7 mouse cellular contexts compared by ENCODE assay signal in the genomic region with DNA sequence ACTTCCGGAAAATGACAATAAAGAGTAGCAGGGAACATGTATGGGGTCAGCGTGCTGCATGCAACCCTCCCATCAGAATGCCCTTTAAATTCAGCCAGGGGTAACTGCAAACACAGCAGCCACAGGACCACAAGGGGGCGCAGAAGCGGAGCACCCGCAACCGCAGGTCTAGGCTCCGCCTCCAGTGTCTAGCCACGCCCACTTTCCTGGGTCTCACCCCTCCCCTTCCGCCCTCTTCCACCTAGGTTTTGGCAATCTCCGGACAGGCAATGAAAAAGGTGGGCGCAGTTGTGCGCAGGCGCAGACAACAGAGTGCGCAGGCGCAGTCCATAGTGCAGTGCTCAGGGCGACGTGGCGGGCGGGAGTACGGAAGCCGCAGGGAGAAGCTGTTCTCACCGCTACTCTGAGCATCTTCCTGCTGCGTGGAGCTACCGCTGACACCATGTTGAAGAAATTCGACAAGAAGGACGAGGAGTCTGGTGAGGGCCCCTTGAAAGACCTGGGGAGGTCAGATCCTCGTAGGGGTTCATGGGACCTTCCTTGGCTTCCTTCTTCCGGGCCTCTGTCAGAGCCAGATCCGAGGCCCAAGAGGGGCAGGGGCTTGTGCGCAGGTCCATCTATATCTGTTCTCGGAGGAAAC. TPM values are rescaled to one million over a fixed set of nuclear protein-coding genes. Genes with fewer than 3 reads are reported as not detected.
A peak's percentile ranks its signal among the peaks of the same experiment; 100 is the strongest.
DNase-seq lines count a peak whose midpoint lies in the region; ATAC-seq lines count a peak whose summit lies in the region.

A gene (plus strand): TSS at position 221 of the 640 bp plus-strand sequence.

- under 1% methylated on average over 31 of the region's 31 CpGs for WGBS in intestine, embryonic 16.5 days
- WGBS in midbrain, embryonic 11.5 days = under 1% methylated on average over 31 of the region's 31 CpGs

- peak; percentile 99 for DNase-seq in adrenal gland, adult 8-10 months
- DNase-seq in embryo, embryonic 9.5 days (ENCODE audit: extremely low spot score) = peak; percentile 100
- DNase-seq in gastrocnemius, postnatal 4 days (ENCODE audit: low spot score in 2 of 2) = peak; percentile 100
- DNase-seq in left cerebral cortex, postnatal 36 days (ENCODE audit: low spot score in 2 of 2) = peak; percentile 100
- peak; percentile 100 for DNase-seq in midbrain, embryonic 11.5 days (ENCODE audit: low spot score, missing footprints)
- DNase-seq in skeletal muscle tissue, adult 2 months (ENCODE audit: low read depth, low spot score) = peak; percentile 100

- no peaks in the 10 kb centered on the region for H3K9me3 ChIP-seq in intestine, embryonic 16.5 days (ENCODE audit: control insufficient read depth, low read length)
- H3K9me3 ChIP-seq in midbrain, embryonic 11.5 days (ENCODE audit: control insufficient read depth, low read length) = no peaks in the 10 kb centered on the region

- peak within 1 kb of the TSS; percentile 83 for H3K27ac ChIP-seq in intestine, embryonic 16.5 days (ENCODE audit: low read length)
- peak within 1 kb of the TSS; percentile 44; the same call in 1 of the 2 replicates for H3K27ac ChIP-seq in midbrain, embryonic 11.5 days (ENCODE audit: low read depth, low read length)

- peaks cover 20% of the 10 kb centered on the region for H3K36me3 ChIP-seq in intestine, embryonic 16.5 days (ENCODE audit: control insufficient read depth, insufficient read depth, low read length)
- H3K36me3 ChIP-seq in midbrain, embryonic 11.5 days (ENCODE audit: control insufficient read depth, insufficient read depth, low read length) = peaks cover 9% of the 10 kb centered on the region

- peaks cover 10% of the 10 kb centered on the region for H3K4me1 ChIP-seq in intestine, embryonic 16.5 days (ENCODE audit: control insufficient read depth, insufficient read depth, low read length)
- H3K4me1 ChIP-seq in midbrain, embryonic 11.5 days (ENCODE audit: control insufficient read depth, insufficient read depth, low read length) = peaks cover 8% of the 10 kb centered on the region

- H3K27me3 ChIP-seq in intestine, embryonic 16.5 days (replicated peaks; ENCODE audit: control insufficient read depth, insufficient read depth, low read length) = no peaks in the 10 kb centered on the region
- no peaks in the 10 kb centered on the region for H3K27me3 ChIP-seq in midbrain, embryonic 11.5 days (ENCODE audit: control insufficient read depth, insufficient read depth, low read length)

- peak; percentile 94 for ATAC-seq in intestine, embryonic 16.5 days
- ATAC-seq in midbrain, embryonic 11.5 days (ENCODE audit: low FRiP score) = peak; percentile 97

- H3K4me2 ChIP-seq in intestine, embryonic 16.5 days (ENCODE audit: low read depth, low read length) = peak within 1 kb of the TSS; percentile 51
- peak within 1 kb of the TSS; percentile 75 for H3K4me2 ChIP-seq in midbrain, embryonic 11.5 days

- intact Hi-C loops in left cerebral cortex, postnatal 36 days (cut with DNase I) = loop anchor here (2.0 to 5.0 kb wide), 3 partner anchors 37 to 105 kb away; a partner anchor contains a TSS

- H3K4me3 ChIP-seq in intestine, embryonic 16.5 days (ENCODE audit: low read length) = peak within 1 kb of the TSS; percentile 78
- H3K4me3 ChIP-seq in midbrain, embryonic 11.5 days (ENCODE audit: low read depth, low read length) = peak within 1 kb of the TSS; percentile 75

- H3K9ac ChIP-seq in intestine, embryonic 16.5 days (ENCODE audit: low read depth, low read length) = peak within 1 kb of the TSS; percentile 81
- peak within 1 kb of the TSS; percentile 86 for H3K9ac ChIP-seq in midbrain, embryonic 11.5 days (ENCODE audit: low read length)

RNA-seq across cellular contexts. Expression of the gene that starts here (rescaled TPM):
- 100 to 1,000 TPM; 109 to 141 (median 130) TPM for total RNA-seq in adrenal gland, adult 8-10 months (2022)
- total RNA-seq in gastrocnemius, postnatal 4 days (2021) = 10 to 100 TPM; 93.9 to 95.2 TPM
- 162 and 166 TPM in 2 replicates for polyA plus RNA-seq in intestine, embryonic 16.5 days (2015; fragmentation: Nextera tagmentation; extraction: Ambion mirVana)
- 100 to 1,000 TPM; 230 to 232 TPM for total RNA-seq in left cerebral cortex, postnatal 36 days (2021)
- 124 and 132 TPM in 2 replicates for polyA plus RNA-seq in midbrain, embryonic 11.5 days (2014; fragmentation: Nextera tagmentation; extraction: Ambion mirVana)

Comparison
In these comparisons a context has a peak if more than half of its experiments do, and no peak if none do; other contexts are left out.
1. Peak in every context shown above with its lines: DNase-seq, ATAC-seq, H3K4me3 ChIP-seq and H3K27ac ChIP-seq.